Mouse (Mus musculus) embryonic facial prominence, embryonic 13.5 days (tissue): ENCODE data around the gene Rfx6. TPM values are rescaled to one million over a fixed set of nuclear protein-coding genes. Genes with fewer than 3 reads are reported as not detected.

Experiments used
- ATAC-seq: fragments of 200-750 bp; cut with Nextera tagmentation; 2 replicates; pipeline ENCODE4 v1.8.0; 2017; ENCODE audit warnings: low read depth; ENCODE audit not compliant: insufficient number of reproducible peaks, insufficient read depth, low FRiP score, low TSS enrichment
- H3K27ac ChIP-seq: fragments of 300-500 bp; sonication (generic); 2 replicates; pipeline ENCODE4 v1.5.1; 2015; ENCODE audit warnings: moderate library complexity, mild to moderate bottlenecking, inconsistent platforms
- H3K27me3 ChIP-seq: fragments of 300-500 bp; sonication (generic); 2 replicates; pipeline ENCODE4 v1.6.1; 2015; ENCODE audit warnings: mild to moderate bottlenecking, inconsistent platforms
- H3K36me3 ChIP-seq: fragments of 300-500 bp; sonication (generic); 2 replicates; pipeline ENCODE4 v1.6.1; 2015; ENCODE audit warnings: mild to moderate bottlenecking, inconsistent platforms
- H3K4me1 ChIP-seq: fragments of 300-500 bp; sonication (generic); 2 replicates; pipeline ENCODE4 v1.6.1; 2015; ENCODE audit warnings: inconsistent platforms
- H3K4me2 ChIP-seq: fragments of 300-500 bp; sonication (generic); 2 replicates; pipeline ENCODE4 v1.6.1; 2015; ENCODE audit warnings: moderate library complexity, mild to moderate bottlenecking, inconsistent platforms
- H3K4me3 ChIP-seq: fragments of 300-500 bp; sonication (generic); 2 replicates; pipeline ENCODE4 v1.5.1; 2015; ENCODE audit warnings: mild to moderate bottlenecking, inconsistent platforms
- H3K9ac ChIP-seq: fragments of 300-500 bp; sonication (generic); 2 replicates; pipeline ENCODE4 v1.6.1; 2015; ENCODE audit warnings: mild to moderate bottlenecking, inconsistent platforms
- H3K9me3 ChIP-seq: fragments of 300-500 bp; sonication (generic); 2 replicates; pipeline ENCODE4 v1.6.1; 2016; ENCODE audit warnings: inconsistent platforms
- WGBS: fragments of 180-500 bp; shearing (Covaris S2); methylation state at CpG from one replicate; pipeline ENCODE4 v1.1.7; 2015; ENCODE audit warnings: mixed read lengths; 5-methylcytosine and 5-hydroxymethylcytosine counted together
- polyA plus RNA-seq: library from polyadenylated mRNA; unstranded; fragments of >200 nt; fragmentation: Nextera tagmentation; extraction: Ambion mirVana; gene quantifications from 2 replicates; pipeline ENCODE4 v1.2.1, GENCODE M21; 2015

Rfx6 gene
- polyA plus RNA-seq, 1 experiment from 2014 or later, result not detected

DNA sequence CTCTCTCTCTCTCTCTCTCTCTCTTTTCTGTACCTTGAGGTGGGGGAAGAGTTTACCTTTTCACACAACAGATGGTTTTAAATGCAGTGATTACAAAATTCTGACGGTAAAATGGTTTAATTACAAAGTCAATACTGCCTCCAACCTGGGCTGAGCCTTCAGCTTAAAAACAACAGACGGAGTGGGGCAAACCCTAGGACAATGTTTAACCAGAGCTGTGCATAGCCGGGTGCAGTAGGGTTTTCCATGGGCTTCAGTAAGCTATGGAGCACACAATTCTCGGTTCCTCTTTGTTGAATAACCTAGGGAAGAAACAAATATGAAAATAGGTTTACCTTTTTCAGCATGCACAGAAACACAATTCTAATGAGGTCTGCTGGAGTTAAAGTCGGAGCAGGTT lies 90.9 kb downstream of the Rfx6 start:
- H3K36me3 ChIP-seq, result no peaks in the 10 kb centered on the region
- no peak overlapping the region for H3K9ac ChIP-seq
- H3K4me3 ChIP-seq, result no peak overlapping the region
- no peaks in the 10 kb centered on the region for H3K4me1 ChIP-seq
- WGBS, result 55% methylated on average over 5 of the region's 5 CpGs
- H3K9me3 ChIP-seq, result no peaks in the 10 kb centered on the region
- ATAC-seq, result no peak
- no peaks in the 10 kb centered on the region for H3K27me3 ChIP-seq
- H3K4me2 ChIP-seq, result no peak overlapping the region
- no peak overlapping the region for H3K27ac ChIP-seq

DNA sequence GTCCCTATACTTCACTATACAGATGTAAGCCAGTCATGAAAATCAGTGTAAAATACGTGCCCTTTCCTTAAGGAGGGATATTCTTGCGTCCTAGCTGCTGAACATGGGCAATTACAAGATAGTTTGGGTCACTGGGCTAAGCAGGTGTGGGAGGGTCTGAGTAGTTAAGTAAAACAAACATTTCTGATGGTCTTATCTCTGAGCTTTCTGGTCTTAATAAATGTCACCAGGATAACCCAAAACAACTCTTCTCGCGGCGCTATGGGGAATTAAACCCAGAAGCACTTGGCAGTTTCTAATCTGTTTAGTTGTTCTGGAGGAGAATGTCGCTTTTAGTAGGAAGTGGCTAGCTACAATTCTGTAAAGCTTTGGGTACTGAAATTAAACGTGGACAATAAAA lies 91.7 kb downstream of the Rfx6 start:
- no peak for ATAC-seq
- no peaks in the 10 kb centered on the region for H3K9me3 ChIP-seq
- no peaks in the 10 kb centered on the region for H3K4me1 ChIP-seq
- no peak overlapping the region for H3K9ac ChIP-seq
- H3K27me3 ChIP-seq, result no peaks in the 10 kb centered on the region
- WGBS, result 44% methylated on average over 7 of the region's 7 CpGs
- H3K4me3 ChIP-seq, result no peak overlapping the region
- H3K4me2 ChIP-seq, result no peak overlapping the region
- no peaks in the 10 kb centered on the region for H3K36me3 ChIP-seq
- H3K27ac ChIP-seq, result no peak overlapping the region

DNA sequence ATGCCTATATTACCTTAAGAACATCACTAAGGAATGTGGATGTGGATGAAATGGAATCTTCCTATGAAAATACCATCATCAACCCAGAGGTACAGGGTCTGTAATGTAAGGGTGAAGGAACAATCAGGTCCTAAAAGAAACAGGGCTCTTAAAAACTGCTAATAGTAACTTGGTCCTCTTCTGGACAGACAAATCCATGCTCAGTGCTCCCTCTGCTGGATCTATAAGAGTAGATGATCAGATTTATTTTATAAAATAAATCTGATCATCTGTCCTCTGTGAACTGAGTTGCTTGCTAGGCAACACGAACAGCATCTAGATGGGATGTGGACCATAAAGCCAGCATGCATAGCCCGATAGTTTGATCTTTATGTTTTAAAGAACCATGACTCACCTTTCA lies 102.1 kb downstream of the Rfx6 start:
- no peak for ATAC-seq

More for the DNA sequence above, 102.1 kb downstream of the Rfx6 start:
- Histone ChIP-seq H3K9ac (no peak overlapping the region), H3K4me3 (no peak overlapping the region), H3K4me1 (no peaks in the 10 kb centered on the region), H3K27ac (no peak overlapping the region), H3K4me2 (no peak overlapping the region), H3K27me3 (no peaks in the 10 kb centered on the region), H3K9me3 (no peaks in the 10 kb centered on the region), H3K36me3 (no peaks in the 10 kb centered on the region)
- WGBS, result 79% methylated on average over 2 of the region's 2 CpGs

Other genes with a start within 250 kb of the Rfx6 start
- gene Gm49339, start 197.1 kb upstream of the Rfx6 start, polyA plus RNA-seq, result 1.1 TPM in 1 of 2 replicates, not detected in the other
- 0.08 and 0.41 TPM in 2 replicates for gene Lilr4b, start 197.1 kb upstream of the Rfx6 start, polyA plus RNA-seq
- 1.6 and 2.4 TPM in 2 replicates for gene Lilrb4a, start 186.8 kb upstream of the Rfx6 start, polyA plus RNA-seq
- 1.3 and 2.2 TPM in 2 replicates for gene Fam162b, start 87.2 kb upstream of the Rfx6 start, polyA plus RNA-seq
- not detected in 2 replicates for gene Gprc6a, start 46.3 kb upstream of the Rfx6 start, polyA plus RNA-seq